Mouse (Mus musculus) lung, adult 2 months (tissue): ENCODE measurements at regions not wholly inside any gene's neighbourhood (a gene's known extent, or its start where the extent isn't known, plus 50 kb on each side); places are given as distances from the start of the nearest gene placed in this dataset.

Experiments used
- CTCF ChIP-seq: fragments of 200-500 bp; IDR thresholded peaks from 2 replicates; pipeline ENCODE4 v1.5.1; 2011; ENCODE audit warnings: mild to moderate bottlenecking, low read length, control low read depth; ENCODE audit not compliant: insufficient read depth
- POLR2A ChIP-seq: fragments of 200-500 bp; IDR thresholded peaks from 2 replicates; pipeline ENCODE4 v1.6.1; 2011; ENCODE audit warnings: low read depth, mild to moderate bottlenecking, control low read depth, low read length, borderline replicate concordance; ENCODE audit errors: extremely low read depth

DNA sequence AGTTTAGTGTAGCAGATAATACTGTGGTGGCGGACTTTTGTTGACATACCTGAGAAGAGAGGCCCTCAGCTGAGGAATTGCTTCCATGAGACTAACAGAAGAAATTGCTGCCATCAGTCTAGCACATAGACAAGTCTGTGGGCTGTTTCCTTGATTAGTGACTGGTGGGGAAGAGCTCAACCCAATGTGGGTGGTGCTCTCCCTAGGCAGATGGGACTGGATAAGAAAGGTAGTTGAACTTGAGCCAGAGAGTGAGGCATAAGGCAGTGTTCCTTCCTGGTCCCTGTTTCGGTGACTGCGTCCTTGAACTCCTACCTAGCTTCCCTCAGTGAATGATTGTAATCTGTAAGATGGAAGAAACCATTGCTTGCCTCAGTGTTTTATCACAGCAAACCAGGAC, 79.4 kb downstream of the Gm4791 start:
- TF ChIP-seq CTCF (no peak), POLR2A (no peak)
